Mouse (Mus musculus) spleen, postnatal 4 days (tissue): ENCODE measurements around the gene Sept12.

Experiments used
- DNase-seq, 2 experiments: peaks; one replicate each; pipeline ENCODE4 v3.0.0; 2022; ENCODE audit warnings: low spot score in 2 of 2

Sept12 gene

GRCm38 (mm10) chr16:4997553-4997952 is at the start of gene Sept12:
Sept12 (minus strand) TSS chr16:4997852.
- DNase-seq = no peak

GRCm38 (mm10) chr16:5045322-5045721 is 47.7 kb upstream of the Sept12 start:
- DNase-seq = no peak

DNA sequence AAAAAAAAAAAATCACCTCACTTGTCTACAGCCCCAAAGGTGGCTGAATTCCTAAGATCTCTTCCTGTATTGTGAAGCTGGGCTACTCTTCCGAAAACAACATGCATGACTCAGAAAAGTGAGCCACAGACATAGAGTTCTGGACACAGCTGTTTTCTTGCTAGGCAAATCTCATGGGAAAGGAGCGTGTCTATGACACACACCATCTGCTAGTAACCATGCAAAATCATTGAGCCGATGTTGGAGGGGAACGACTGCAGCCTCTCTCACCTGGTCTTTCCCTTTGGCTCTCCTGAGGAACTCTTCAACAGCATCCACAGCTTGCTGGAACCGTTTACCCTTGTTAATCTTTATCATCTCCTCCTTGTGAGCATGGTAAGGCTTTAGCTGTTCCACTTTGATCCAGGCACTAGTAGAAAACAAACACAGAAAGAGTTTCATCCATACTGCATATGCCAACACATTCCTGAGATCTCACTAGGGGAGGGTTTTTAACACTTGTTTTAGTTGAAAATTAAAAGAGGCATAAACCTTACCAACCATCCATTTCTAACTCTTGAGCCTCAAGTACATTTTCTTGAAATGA is 39.1 kb upstream of the Sept12 start:
- DNase-seq = no peak

- DNase-seq = no peak
These were observed 37.9 kb upstream of the Sept12 start for GRCm38 (mm10) chr16:5035591-5035990.

DNA sequence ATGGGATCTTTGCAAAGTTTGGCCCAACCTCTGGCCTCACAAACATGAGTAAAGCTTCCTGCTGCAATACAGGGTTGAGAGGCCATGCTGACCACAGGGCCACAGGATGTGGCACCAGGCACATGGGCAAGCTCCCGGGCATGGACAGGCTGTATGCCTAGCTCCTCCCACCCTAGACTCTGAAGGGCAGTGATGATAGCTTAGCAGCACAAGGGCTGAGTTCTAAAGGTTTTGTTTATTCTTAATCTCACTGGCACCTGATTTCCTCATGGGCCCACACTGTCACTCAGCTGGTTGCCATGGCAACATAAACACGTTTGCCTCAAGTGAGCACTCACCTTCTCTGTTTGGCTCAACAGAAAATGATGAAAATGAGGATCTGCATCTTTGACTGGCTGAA is 32.2 kb upstream of the Sept12 start:
- DNase-seq = no peak

- no peak for DNase-seq
These were observed 26.4 kb upstream of the Sept12 start for GRCm38 (mm10) chr16:5024021-5024420.

DNA sequence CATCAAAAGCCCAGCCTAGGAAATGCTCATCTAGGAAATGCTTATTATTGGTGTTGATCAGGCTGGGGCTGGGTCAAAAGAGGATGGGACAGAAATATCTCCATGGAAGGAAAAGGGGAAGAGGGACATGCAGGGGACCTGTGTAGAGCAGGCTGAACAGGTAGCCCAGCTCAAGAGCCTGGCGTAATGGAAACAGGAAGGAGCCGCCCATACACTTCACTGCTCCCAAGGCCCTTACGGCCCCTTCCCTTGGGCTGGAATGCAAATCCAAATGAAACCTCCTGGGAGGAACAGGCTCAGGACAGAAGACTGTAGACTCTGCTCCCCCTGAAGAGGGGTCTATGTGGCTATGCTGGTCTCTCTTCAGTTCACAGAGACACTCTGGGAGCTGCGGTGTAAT is 16.9 kb upstream of the Sept12 start:
- no peak for DNase-seq

GRCm38 (mm10) chr16:5013054-5013838 is 15.6 kb upstream of the Sept12 start, which contains the start of gene Rogdi:
Rogdi (minus strand) TSS chr16:5013553.
- peak; percentile 95 to 96 for DNase-seq

GRCm38 (mm10) chr16:5012036-5013005 is 14.7 kb upstream of the Sept12 start:
- peak; percentile 20 to 63 for DNase-seq

- peak; percentile 27 to 67 for DNase-seq
These were observed 13.6 kb upstream of the Sept12 start for GRCm38 (mm10) chr16:5011285-5011684.

DNA sequence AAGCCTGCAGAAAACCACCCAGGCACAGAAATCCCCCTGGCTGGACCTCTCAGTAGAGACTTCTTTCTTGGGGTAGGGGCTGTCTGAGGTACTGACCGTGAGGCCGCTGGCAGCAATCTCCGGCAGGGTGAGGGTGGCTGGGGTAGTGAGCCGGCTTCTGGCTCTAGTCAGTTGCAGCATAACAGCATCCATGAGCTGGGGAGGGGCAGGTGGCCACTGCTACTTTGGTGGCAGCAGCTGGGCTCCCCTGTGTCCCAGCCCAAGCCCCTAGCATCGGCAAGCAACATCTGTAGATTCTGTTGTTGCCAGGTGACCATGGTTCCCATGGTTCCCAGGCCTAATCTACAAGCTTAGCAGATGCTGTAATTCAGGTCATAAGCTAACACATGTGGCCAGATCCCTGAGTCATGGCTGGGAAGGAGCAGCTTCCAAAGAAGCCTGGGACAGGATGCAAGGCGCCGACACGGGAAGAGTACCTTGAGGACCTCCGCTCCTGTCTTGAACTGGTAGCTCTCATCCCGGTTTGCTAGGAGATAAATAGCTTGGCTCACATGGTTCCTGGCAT is 12.8 kb upstream of the Sept12 start:
- DNase-seq = no peak

DNA sequence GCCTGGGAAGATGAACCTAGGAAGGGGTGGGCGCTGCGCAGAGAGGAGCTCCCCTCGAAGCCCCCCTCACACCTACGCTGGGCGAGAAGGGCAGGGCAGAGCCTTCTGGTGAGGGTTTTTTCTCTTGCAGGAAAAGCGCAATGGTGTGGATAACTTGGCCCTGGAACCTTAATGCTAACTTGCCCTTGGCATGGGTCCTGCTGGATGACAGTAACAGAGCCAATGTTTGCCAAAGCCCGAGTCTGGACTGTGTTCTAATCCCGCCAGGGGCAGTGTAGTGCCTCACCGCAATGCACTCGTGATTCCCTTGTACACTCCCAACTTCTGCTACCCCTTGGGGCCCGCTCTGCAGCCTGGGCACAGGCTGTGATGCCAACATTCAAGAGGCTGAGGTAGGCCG is 10.4 kb upstream of the Sept12 start:
- no peak for DNase-seq

DNA sequence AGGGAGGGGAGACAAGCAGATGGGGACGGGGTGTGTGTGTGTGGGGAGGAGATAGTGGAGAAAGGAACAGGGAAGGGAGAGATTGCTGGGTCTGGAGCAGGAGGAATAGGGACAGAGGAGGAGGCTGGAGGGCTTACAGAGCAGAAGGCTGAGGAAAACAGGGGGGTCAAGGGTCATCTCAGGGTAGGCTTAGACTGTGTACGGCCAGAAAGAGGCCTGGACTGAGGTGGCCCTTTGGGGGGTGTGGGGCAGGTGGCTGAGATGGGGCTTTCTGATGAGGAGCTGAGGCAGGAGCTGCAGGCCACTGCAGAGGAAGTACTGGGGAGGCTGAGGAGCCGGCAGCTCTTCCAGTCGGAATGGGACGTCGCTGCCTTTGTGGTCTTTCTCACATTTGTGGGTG is 9.8 kb upstream of the Sept12 start:
- no peak for DNase-seq

DNA sequence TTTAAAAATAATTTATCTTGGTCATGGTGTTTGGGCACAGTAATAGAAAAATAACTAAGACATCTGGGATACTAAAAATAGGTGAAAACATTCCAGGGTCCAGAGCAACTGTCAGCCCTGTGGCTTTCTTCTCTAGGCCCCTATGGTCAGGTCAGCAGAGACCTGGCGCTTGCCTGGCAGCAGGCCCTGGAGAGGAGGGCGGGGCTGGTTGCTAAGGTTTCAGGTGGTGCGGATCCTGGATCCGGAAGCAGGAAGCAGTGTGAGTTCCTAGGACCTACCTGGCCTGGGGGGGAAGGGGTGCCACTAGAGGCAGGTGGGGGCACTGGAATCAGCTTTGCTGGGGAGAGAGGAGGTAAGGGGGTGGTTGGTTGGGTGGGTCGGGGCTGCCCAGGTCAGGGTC is 9.4 kb upstream of the Sept12 start, which contains the start of gene Smim22:
Smim22 (plus strand) TSS at position 222 of the 400 bp plus-strand sequence.
- DNase-seq = no peak

- DNase-seq = no peak
These were observed 3.0 kb upstream of the Sept12 start for GRCm38 (mm10) chr16:5000611-5001010.

DNA sequence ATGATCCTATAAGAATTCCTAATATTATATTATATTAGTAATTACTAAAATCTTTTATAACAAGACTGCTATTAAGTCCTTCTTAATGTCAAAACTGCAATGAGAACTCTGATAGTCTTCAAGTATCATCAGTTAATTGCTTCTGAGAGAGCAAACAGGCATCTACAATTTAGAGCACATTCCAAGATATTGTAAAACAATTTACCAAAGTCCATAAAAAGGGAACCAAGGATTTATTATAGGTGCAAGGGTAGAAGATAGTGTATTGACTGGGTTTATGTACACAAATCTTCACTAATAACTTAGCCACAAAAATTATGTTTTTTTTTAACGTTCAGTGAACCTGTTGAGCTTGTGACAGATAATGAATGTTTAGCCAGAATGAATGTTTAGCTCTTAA is 1.3 kb upstream of the Sept12 start:
- no peak for DNase-seq

DNA sequence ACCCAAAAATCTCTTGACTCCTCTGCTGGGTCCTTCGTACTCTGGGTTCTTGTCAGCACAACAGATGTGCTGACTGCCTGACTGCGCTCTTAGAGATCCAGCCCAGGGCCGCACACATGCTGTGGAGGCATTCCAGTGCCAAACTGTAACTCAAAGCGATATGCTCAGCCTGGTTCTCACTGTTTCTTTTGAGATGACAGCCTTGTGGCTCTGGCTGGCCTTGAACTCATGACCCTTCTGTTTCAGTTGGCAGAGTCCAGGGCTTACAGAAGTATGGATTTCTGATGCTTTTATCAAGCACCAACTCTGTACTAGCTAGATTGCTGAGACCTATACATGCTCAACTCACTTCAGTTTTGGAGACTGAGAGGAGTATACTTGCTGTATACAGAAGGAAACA is 4.4 kb downstream of the Sept12 start:
- no peak for DNase-seq

DNA sequence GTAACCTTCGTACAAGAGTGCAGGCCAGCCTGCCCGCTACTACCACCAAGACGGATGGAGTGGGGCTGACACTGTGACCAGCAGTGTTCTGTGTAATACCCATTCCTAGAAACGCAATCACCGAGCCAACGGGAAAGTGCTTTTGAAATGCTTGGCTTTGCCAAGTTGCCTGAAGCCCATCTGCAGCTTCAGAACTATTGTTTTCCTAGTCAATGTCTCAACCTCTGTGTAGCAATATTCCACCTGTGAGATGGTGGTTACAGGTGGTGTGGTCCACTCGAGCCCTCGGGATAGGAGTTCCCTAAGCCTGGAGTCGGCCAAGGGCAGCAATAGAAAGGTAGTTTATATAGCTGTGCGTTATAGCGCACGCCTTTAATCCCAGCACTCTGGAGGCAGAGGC is 12.9 kb downstream of the Sept12 start:
- no peak for DNase-seq

DNA sequence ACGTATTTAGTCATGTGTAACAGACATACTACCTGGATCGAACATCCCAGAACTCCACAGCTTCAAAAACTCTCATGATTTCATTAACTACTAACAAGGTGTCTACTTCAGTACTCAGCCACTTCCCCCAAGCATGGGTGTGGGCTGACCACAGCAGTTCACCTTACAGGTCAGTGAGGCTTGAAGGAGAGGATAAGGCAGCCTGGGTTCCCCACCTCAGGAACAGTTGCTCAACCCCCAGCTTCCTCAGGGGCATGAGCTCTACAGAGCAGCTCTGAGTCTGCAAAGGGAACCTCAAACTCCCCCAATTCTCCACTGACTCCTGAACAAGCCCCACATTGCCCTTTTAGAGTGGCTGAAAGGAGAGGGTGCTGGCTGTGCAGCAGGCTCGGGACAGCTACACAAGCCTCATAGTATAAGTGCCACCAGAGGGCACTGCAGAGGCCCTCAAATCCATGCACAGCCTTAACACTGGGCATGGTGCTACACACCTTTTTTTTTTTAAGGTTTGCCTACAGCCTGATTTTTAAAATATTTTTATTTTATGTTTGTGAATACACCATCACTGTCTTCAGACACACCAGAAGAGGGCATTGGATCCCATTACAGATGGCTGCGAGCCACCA is 17.8 kb downstream of the Sept12 start:
- no peak for DNase-seq

GRCm38 (mm10) chr16:4978275-4979051 is 19.2 kb downstream of the Sept12 start:
- DNase-seq = no peak

DNA sequence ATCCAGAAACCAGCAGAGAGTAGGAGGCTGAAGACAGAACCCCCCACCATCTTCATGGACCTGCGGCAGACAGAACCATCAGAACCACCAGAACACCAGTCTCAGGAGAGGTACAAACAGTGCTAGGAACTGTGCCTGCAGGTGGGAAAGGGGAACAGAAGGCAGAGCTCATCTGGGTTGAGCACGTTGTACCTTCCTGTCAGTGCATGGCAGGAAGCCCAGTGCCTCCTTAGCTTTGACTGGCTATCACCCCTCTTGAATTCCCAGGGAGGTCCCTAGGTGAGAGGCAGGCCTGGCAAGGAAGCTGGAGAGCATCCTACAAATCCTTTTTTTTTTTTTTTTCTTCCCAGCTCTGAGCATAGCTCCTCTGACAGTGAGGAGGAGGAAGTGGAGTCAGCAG is 21.5 kb downstream of the Sept12 start:
- DNase-seq = no peak
